Mouse (Mus musculus) hindbrain, embryonic 11.5 days (tissue): ENCODE measurements at regions not wholly inside any gene's neighbourhood (a gene's known extent, or its start where the extent isn't known, plus 50 kb on each side); places are given as distances from the start of the nearest gene placed in this dataset.

ENCODE experiments used
- ATAC-seq: fragments of 200-750 bp; cut with Nextera tagmentation; 2 replicates; pipeline ENCODE4 v1.8.0; 2017; ENCODE audit warnings: mild to moderate bottlenecking, moderate TSS enrichment, moderate library complexity; ENCODE audit not compliant: low FRiP score
- DNase-seq: peaks from one replicate; pipeline ENCODE4 v3.0.0-alpha.2; 2015; ENCODE audit warnings: low spot score
- H3K27ac ChIP-seq: fragments of 300-500 bp; sonication (generic); 2 replicates; pipeline ENCODE4 v1.5.1; 2014; ENCODE audit warnings: mild to moderate bottlenecking, low read depth, low read length
- H3K27me3 ChIP-seq: fragments of 300-500 bp; sonication (generic); 2 replicates; pipeline ENCODE4 v1.6.1; 2014; ENCODE audit warnings: mild to moderate bottlenecking, low read length, moderate library complexity, mixed read lengths; ENCODE audit not compliant: control insufficient read depth, insufficient read depth
- H3K36me3 ChIP-seq: fragments of 300-500 bp; sonication (generic); 2 replicates; pipeline ENCODE4 v1.6.1; 2014; ENCODE audit warnings: mild to moderate bottlenecking, low read length, moderate library complexity, mixed read lengths; ENCODE audit not compliant: control insufficient read depth, insufficient read depth
- H3K4me1 ChIP-seq: fragments of 300-500 bp; sonication (generic); replicated peaks from 2 replicates; pipeline ENCODE4 v1.6.1; 2014; ENCODE audit warnings: low read length, mixed read lengths; ENCODE audit not compliant: control insufficient read depth, insufficient read depth
- H3K4me2 ChIP-seq: fragments of 300-500 bp; sonication (generic); replicated peaks from 2 replicates; pipeline ENCODE4 v1.6.1; 2014; ENCODE audit warnings: mild to moderate bottlenecking, low read depth, low read length
- H3K4me3 ChIP-seq: fragments of 300-500 bp; sonication (generic); 2 replicates; pipeline ENCODE4 v1.5.1; 2014; ENCODE audit warnings: low read depth, low read length
- H3K9ac ChIP-seq: fragments of 300-500 bp; sonication (generic); 2 replicates; pipeline ENCODE4 v1.6.1; 2014; ENCODE audit warnings: low read depth, low read length
- H3K9me3 ChIP-seq: fragments of 300-500 bp; sonication (generic); 2 replicates; pipeline ENCODE4 v1.6.1; 2016; ENCODE audit warnings: low read length; ENCODE audit not compliant: control insufficient read depth
- WGBS: fragments of 180-500 bp; shearing (Covaris S2); extraction: QIAGEN DNeasy Blood & Tissue Kit; methylation state at CpG from one replicate; pipeline ENCODE4 v1.1.7; 2014; 5-methylcytosine and 5-hydroxymethylcytosine counted together

- Histone ChIP-seq H3K9ac (no peak overlapping the region), H3K9me3 (no peaks in the 10 kb centered on the region), H3K4me3 (no peak overlapping the region), H3K4me1 (peaks cover 6% of the 10 kb centered on the region), H3K4me2 (no peak overlapping the region), H3K27me3 (no peaks in the 10 kb centered on the region), H3K36me3 (no peaks in the 10 kb centered on the region), H3K27ac (peak overlapping the region; percentile 43)
- ATAC-seq, result peak; percentile 62
- 21% methylated on average over 3 of the region's 3 CpGs for WGBS
- peak; percentile 25 for DNase-seq
Observed at GRCm38 (mm10) chr6:12258273-12258672, 350.7 kb downstream of the Phf14 start.

GRCm38 (mm10) chr6:12258940-12259481 is 351.4 kb downstream of the Phf14 start:
- DNase-seq (peak; percentile 50), ATAC-seq (peak; percentile 80)
- Histone ChIP-seq H3K4me2 (peak overlapping the region; percentile 26), H3K4me3 (no peak overlapping the region), H3K36me3 (no peaks in the 10 kb centered on the region), H3K4me1 (peaks cover 6% of the 10 kb centered on the region), H3K27ac (peak overlapping the region; percentile 65), H3K9ac (no peak overlapping the region), H3K27me3 (no peaks in the 10 kb centered on the region), H3K9me3 (no peaks in the 10 kb centered on the region)
- 27% methylated on average over 7 of the region's 7 CpGs for WGBS

- Histone ChIP-seq H3K4me2 (peak overlapping the region; percentile 26), H3K9me3 (no peaks in the 10 kb centered on the region), H3K9ac (no peak overlapping the region), H3K27ac (peak overlapping the region; percentile 65; the same call in 1 of the 2 replicates), H3K4me1 (peaks cover 6% of the 10 kb centered on the region), H3K27me3 (no peaks in the 10 kb centered on the region), H3K4me3 (no peak overlapping the region), H3K36me3 (no peaks in the 10 kb centered on the region)
- 44% methylated on average over 8 of the region's 8 CpGs for WGBS
- DNase-seq (peak; percentile 36), ATAC-seq (no peak)
Observed at GRCm38 (mm10) chr6:12259629-12260028, 352.0 kb downstream of the Phf14 start.

- Histone ChIP-seq H3K9ac (peak overlapping the region; percentile 25; the same call in 1 of the 2 replicates), H3K9me3 (no peaks in the 10 kb centered on the region), H3K27ac (no peak overlapping the region), H3K27me3 (no peaks in the 10 kb centered on the region), H3K36me3 (no peaks in the 10 kb centered on the region), H3K4me2 (no peak overlapping the region), H3K4me3 (no peak overlapping the region), H3K4me1 (peaks cover 6% of the 10 kb centered on the region)
- ATAC-seq (peak; percentile 81), DNase-seq (peak; percentile 69)
- WGBS, result 34% methylated on average over 9 of the region's 9 CpGs
Observed at GRCm38 (mm10) chr6:12260325-12261076, 352.9 kb downstream of the Phf14 start.
